Mouse (Mus musculus) c-Kit-negative CD71-positive TER-119-positive erythroid progenitor cells, embryonic 14.5 days (primary cell): ENCODE data around the gene Syna.

Source experiments
- DNase-seq: peaks from one replicate; pipeline ENCODE4 v3.0.0-alpha.2; 2013; ENCODE audit warnings: low read depth, low spot score

The Syna gene

GRCm38 (mm10) chr5:134530830-134531229 lies 29.1 kb downstream of the Syna start:
- DNase-seq: no peak

GRCm38 (mm10) chr5:134528488-134528887 lies 31.5 kb downstream of the Syna start:
- no peak for DNase-seq

GRCm38 (mm10) chr5:134525971-134526711 lies 33.8 kb downstream of the Syna start:
- no peak for DNase-seq

GRCm38 (mm10) chr5:134523728-134524127 lies 36.2 kb downstream of the Syna start:
- no peak for DNase-seq

- DNase-seq: no peak
These were observed 37.4 kb downstream of the Syna start for GRCm38 (mm10) chr5:134522524-134522923.

- DNase-seq: no peak
These were observed 38.2 kb downstream of the Syna start for GRCm38 (mm10) chr5:134521806-134522205.

- no peak for DNase-seq
These were observed 38.8 kb downstream of the Syna start for GRCm38 (mm10) chr5:134521131-134521530.

GRCm38 (mm10) chr5:134520120-134520519 lies 39.9 kb downstream of the Syna start:
- DNase-seq: no peak

- no peak for DNase-seq
These were observed 40.5 kb downstream of the Syna start for GRCm38 (mm10) chr5:134519471-134519870.

GRCm38 (mm10) chr5:134512086-134512485 lies 47.9 kb downstream of the Syna start:
- no peak for DNase-seq

- no peak for DNase-seq
These were observed 49.7 kb downstream of the Syna start for GRCm38 (mm10) chr5:134510266-134510665.

GRCm38 (mm10) chr5:134508965-134509364 lies 51.0 kb downstream of the Syna start:
- DNase-seq: no peak
